Mouse (Mus musculus) bone marrow macrophage, adult 2 months (primary cell): ENCODE data around the gene Asic2. TPM values are rescaled to one million over a fixed set of nuclear protein-coding genes. Genes with fewer than 3 reads are reported as not detected.

Source experiments
- H3K27ac ChIP-seq: 2 replicates; pipeline ENCODE4 v1.5.1; 2012; ENCODE audit warnings: low read depth, low read length; ENCODE audit not compliant: insufficient read depth
- H3K4me1 ChIP-seq: 2 replicates; pipeline ENCODE4 v1.6.1; 2012; ENCODE audit warnings: low read length; ENCODE audit not compliant: control insufficient read depth, insufficient read depth
- H3K4me3 ChIP-seq: 2 replicates; pipeline ENCODE4 v1.5.1; 2012; ENCODE audit warnings: mild to moderate bottlenecking, low read length, moderate library complexity; ENCODE audit not compliant: insufficient read depth
- CTCF ChIP-seq: IDR thresholded peaks from 2 replicates; pipeline ENCODE4 v1.5.1; 2012; ENCODE audit warnings: low read depth, mild to moderate bottlenecking, low read length, moderate library complexity
- POLR2A ChIP-seq: IDR thresholded peaks from 2 replicates; pipeline ENCODE4 v1.6.1; 2012; ENCODE audit warnings: mild to moderate bottlenecking, low read depth, low read length, borderline replicate concordance
- polyA plus RNA-seq: library from polyadenylated mRNA; stranded (reverse); fragments of >200 nt; gene quantifications from 2 replicates; pipeline ENCODE4 v1.2.4, GENCODE M21; 2012; ENCODE audit not compliant: missing spikeins, insufficient read depth, insufficient read length

Gene Asic2
- polyA plus RNA-seq, 1 experiment = not detected

- TF ChIP-seq POLR2A (no peak), CTCF (no peak)
- H3K27ac ChIP-seq = no peak overlapping the region
- H3K4me1 ChIP-seq = peaks cover 58% of the 10 kb centered on the region
- H3K4me3 ChIP-seq = no peak overlapping the region
These were observed 31.2 kb upstream of the Asic2 start for GRCm38 (mm10) chr11:81999469-81999868.

GRCm38 (mm10) chr11:81998646-81999045, 30.4 kb upstream of the Asic2 start:
- Histone ChIP-seq H3K4me1 (peaks cover 49% of the 10 kb centered on the region), H3K27ac (no peak overlapping the region), H3K4me3 (no peak overlapping the region)
- TF ChIP-seq CTCF (no peak), POLR2A (no peak)

- peaks cover 43% of the 10 kb centered on the region for H3K4me1 ChIP-seq
- no peak for TF ChIP-seq POLR2A
- TF ChIP-seq CTCF = no peak
- H3K4me3 ChIP-seq = no peak overlapping the region
- H3K27ac ChIP-seq = peak overlapping the region; percentile 8; the same call in 1 of the 2 replicates
These were observed 28.8 kb upstream of the Asic2 start for GRCm38 (mm10) chr11:81997085-81997484.

GRCm38 (mm10) chr11:81996172-81996841, 28.1 kb upstream of the Asic2 start:
- TF ChIP-seq POLR2A (no peak), CTCF (peak; percentile 100)
- Histone ChIP-seq H3K4me3 (no peak overlapping the region), H3K27ac (no peak overlapping the region), H3K4me1 (peaks cover 36% of the 10 kb centered on the region)

- TF ChIP-seq POLR2A (no peak), CTCF (peak; percentile 61)
- no peak overlapping the region for H3K4me3 ChIP-seq
- H3K4me1 ChIP-seq = no peaks in the 10 kb centered on the region
- no peak overlapping the region for H3K27ac ChIP-seq
These were observed 14.9 kb upstream of the Asic2 start for GRCm38 (mm10) chr11:81983146-81983545.

GRCm38 (mm10) chr11:81982191-81982590, 13.9 kb upstream of the Asic2 start:
- Histone ChIP-seq H3K4me1 (no peaks in the 10 kb centered on the region), H3K27ac (no peak overlapping the region), H3K4me3 (no peak overlapping the region)
- TF ChIP-seq POLR2A (no peak), CTCF (no peak)

GRCm38 (mm10) chr11:81974577-81974976, 6.3 kb upstream of the Asic2 start:
- no peak for TF ChIP-seq CTCF
- no peak for TF ChIP-seq POLR2A
- no peak overlapping the region for H3K4me3 ChIP-seq
- peaks cover 20% of the 10 kb centered on the region for H3K4me1 ChIP-seq
- H3K27ac ChIP-seq = no peak overlapping the region

- peaks cover 20% of the 10 kb centered on the region for H3K4me1 ChIP-seq
- TF ChIP-seq CTCF (no peak), POLR2A (no peak)
- H3K27ac ChIP-seq = peak overlapping the region; percentile 44; the same call in 1 of the 2 replicates
- no peak overlapping the region for H3K4me3 ChIP-seq
These were observed 5.4 kb upstream of the Asic2 start for GRCm38 (mm10) chr11:81973699-81974098.

GRCm38 (mm10) chr11:81972044-81972443, 3.8 kb upstream of the Asic2 start:
- no peak overlapping the region for H3K4me3 ChIP-seq
- no peak overlapping the region for H3K27ac ChIP-seq
- TF ChIP-seq CTCF (peak; percentile 68), POLR2A (no peak)
- peaks cover 20% of the 10 kb centered on the region for H3K4me1 ChIP-seq

- no peak overlapping the region for H3K4me3 ChIP-seq
- no peak overlapping the region for H3K27ac ChIP-seq
- TF ChIP-seq POLR2A (no peak), CTCF (no peak)
- H3K4me1 ChIP-seq = no peaks in the 10 kb centered on the region
These were observed 1.5 kb downstream of the Asic2 start for GRCm38 (mm10) chr11:81966626-81967289.
